Mouse (Mus musculus) left cerebral cortex, adult 18-20 months (tissue): ENCODE measurements around the gene Cdc5l. TPM values are rescaled to one million over a fixed set of nuclear protein-coding genes. Genes with fewer than 3 reads are reported as not detected.
"Not testable (repeated sequence)": the region's sequence is repeated elsewhere in the genome, so short reads cannot be mapped to it uniquely, and the experiment has no call there.

Experiments
- DNase-seq, 2 experiments: peaks; one replicate each; pipeline ENCODE4 v3.0.0; 2021 to 2022; ENCODE audit warnings: low spot score in 2 of 2, mixed read lengths in 1 of 2
- total RNA-seq, 2 experiments: library from RNA; stranded (reverse); gene quantifications; 2 replicates each; pipeline ENCODE4 v1.2.3; 2021

Gene Cdc5l
- total RNA-seq, 2 experiments from 2014 or later = 60.8 to 61.4 TPM

DNA sequence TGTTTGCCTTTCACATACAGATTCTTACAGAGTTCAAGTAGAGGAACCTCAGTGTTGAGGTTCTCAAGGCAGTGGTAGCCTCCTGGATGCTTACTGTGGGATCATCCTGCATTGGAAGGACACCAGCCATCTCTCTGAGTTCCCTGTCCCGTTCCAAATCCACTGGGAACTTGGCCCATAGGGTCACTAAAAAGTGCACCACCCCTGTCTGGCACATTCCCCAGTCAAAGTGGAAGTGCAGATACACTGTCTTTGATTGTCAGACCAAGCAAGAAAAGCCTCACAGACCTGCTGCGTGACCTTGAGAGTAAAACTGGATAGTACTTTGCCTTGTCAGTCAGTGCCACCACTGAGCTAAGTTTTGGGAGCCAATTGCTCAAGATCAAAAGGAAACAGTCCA is 13.5 kb upstream of the Cdc5l start:
- DNase-seq = no peak

DNA sequence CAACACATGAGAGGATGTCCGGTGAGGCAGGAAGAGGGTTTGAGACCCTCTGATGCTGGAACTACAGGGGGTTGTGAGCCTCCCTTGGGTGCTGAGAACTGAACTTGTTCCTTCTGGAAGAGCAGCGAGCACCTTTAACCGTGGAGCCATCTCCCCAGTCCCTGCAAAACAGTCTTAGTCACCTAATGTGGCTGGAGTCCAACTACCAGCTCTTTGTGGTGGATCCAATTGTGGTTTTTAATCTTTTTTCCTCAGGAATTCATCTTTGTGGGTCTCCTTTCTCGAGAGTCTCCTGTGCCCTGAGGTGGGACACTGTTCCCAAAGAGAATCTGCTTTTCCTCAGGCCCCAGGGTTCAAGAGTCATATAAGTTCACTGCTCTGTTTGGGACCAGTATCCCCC is 12.4 kb upstream of the Cdc5l start:
- no peak for DNase-seq

GRCm38 (mm10) chr17:45434262-45434590 is 689 bp upstream of the Cdc5l start:
- no peak for DNase-seq

DNA sequence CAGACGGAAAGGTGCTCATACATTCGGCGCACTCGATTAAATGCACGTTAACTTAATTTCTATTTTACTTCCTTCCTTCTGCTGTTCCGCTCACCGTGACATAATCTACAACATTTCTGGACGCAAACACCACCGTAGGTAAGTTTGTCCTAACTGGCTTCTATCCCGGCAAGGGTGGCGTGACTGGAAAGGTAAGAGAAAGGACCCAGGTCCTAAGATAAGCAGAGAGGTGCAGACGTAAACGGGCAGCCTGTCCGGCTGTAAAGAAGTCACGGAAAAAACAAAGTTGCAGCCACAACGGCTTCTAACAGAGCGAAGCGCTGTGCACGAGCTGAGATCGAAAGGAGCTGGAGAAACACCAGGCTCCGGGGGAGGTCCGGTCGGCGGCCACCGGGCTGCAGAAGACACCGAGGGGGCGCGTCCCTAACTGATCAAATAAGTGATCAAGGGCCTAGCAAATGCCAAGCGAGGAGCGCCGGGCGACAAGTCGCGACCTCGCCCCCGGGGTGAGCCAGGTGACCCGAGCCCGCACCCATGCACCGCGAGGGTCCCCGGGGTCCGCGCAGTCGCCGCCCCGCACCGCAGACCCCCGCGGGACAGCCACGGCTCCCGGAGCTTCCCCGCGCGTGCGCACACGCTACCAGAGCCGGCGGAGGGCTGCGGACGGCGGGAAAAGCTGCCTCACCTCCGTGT is 685 bp downstream of the Cdc5l start:
- no peak for DNase-seq

GRCm38 (mm10) chr17:45432007-45432406 is 1.5 kb downstream of the Cdc5l start:
- DNase-seq = no peak

- DNase-seq = no peak
Observed at GRCm38 (mm10) chr17:45417387-45417786, 16.1 kb downstream of the Cdc5l start.

DNA sequence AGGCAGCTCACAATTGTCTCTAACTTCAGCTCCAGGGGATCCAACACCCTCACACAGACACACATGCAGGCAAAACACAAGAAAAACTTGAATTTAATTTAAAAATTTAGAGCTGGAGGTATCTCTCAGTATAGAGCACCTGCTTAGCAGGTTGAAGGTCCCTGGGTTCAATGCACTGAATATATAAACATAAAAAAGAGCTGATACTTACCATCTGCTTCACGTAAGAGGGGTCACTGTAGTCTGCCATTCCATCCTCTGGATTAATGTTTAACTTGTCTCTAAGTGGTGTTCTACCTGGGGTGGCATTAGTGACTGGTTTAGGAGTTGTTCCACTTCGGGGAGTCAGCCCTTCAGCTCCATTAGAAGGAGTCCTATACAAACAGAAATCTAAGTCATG is 21.9 kb downstream of the Cdc5l start:
- not testable (repeated sequence) for DNase-seq

- peak in 1 of 2 experiments; percentile 25 for DNase-seq
Observed at GRCm38 (mm10) chr17:45408719-45409118, 24.8 kb downstream of the Cdc5l start.

DNA sequence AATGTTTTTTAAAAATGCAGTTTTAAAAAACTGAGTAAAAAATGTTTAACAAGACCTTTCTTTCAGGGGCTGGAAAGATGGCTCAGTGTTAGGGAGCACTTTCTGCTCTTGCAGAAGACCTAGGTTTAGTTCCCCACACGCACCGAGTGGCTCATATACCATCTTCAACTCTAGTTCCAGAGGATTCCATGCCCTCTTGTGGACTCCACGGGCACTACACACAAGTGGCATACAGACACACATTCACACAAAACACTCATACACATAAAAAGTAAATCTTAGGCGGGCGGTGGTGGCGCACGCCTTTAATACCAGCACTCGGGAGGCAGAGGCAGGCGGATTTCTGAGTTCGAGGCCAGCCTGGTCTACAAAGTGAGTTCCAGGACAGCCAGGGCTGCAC is 27.3 kb downstream of the Cdc5l start:
- no peak for DNase-seq

DNA sequence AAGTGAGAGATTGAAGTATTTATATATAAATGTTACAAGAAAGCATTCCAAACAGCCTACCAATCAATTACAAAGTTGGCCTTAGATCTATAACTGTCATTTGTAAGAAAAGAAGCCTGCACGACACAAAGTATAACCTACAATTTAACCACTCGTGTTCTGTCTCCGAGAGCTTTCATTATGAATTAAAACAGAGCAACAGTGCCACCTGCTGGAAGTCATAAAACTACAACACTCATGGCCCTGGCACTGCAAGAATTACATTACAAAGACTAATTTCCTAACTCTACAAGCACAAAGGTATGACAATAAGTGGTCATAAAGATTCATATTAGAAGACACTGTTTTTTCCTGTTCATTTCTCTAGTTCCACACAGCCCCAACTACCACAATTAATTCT is 30.3 kb downstream of the Cdc5l start:
- DNase-seq = peak; percentile 55 to 74

GRCm38 (mm10) chr17:45402601-45403000 is 30.9 kb downstream of the Cdc5l start:
- DNase-seq = no peak

DNA sequence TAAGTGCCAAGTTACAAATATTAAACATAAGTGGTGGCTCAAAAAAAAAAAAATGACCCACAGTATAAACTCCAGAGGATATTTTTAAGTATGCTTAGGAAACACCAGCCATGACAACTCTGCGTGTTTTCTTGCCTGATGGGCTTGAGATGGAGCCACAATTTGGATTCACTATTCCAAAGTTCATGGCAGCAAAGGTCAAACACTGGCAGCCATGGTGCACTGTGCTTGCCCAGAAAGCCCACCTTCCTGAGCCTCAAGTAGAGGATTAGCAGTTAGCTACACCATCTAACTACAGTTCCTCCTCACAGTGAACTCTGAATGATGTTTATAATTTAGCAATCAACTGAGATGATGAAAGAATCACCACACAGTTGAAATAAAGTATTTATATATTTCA is 31.4 kb downstream of the Cdc5l start:
- DNase-seq = no peak

- no peak for DNase-seq
Observed at GRCm38 (mm10) chr17:45401126-45401905, 32.2 kb downstream of the Cdc5l start.

- DNase-seq = no peak
Observed at GRCm38 (mm10) chr17:45398021-45398420, 35.5 kb downstream of the Cdc5l start.

DNA sequence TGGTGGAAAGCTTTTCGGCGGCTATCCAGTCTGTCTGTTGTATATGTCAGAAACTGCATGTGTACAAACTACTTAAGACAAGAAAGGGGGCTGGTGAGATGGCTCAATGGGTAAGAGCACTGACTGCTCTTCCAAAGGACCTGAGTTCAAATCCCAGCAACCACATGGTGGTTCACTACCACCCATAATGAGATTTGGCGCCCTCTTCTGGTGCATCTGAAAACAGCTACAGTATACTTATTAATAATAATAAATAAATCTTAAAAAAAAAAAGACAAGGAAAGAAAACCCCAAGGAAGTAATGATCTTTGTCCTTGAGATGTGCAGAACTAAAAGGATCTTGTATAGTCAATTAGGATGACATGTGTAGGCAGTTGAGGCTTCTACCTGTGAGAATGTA is 36.0 kb downstream of the Cdc5l start:
- DNase-seq = no peak

DNA sequence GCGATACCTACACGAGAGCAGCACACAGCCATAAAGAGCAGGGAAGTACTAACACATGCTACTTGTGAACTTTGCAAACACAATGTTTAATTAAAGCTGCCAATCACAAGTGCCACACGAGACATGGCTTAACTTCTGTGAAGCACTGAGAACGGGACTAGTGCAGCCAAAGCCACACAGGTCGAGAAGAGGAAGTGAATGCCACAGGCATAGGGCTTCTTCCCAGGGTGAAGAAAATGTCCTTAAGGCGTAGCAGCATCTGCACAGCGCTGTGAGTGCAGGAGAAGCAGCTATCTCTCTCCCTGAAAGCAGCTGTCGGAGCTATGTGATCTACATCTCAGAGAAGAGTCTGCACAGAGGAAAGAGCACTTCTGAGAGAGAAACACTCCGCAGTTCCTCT is 38.9 kb downstream of the Cdc5l start:
- no peak for DNase-seq

GRCm38 (mm10) chr17:45393765-45394164 is 39.8 kb downstream of the Cdc5l start:
- no peak for DNase-seq

GRCm38 (mm10) chr17:45389896-45390295 is 43.6 kb downstream of the Cdc5l start:
- no peak for DNase-seq

DNA sequence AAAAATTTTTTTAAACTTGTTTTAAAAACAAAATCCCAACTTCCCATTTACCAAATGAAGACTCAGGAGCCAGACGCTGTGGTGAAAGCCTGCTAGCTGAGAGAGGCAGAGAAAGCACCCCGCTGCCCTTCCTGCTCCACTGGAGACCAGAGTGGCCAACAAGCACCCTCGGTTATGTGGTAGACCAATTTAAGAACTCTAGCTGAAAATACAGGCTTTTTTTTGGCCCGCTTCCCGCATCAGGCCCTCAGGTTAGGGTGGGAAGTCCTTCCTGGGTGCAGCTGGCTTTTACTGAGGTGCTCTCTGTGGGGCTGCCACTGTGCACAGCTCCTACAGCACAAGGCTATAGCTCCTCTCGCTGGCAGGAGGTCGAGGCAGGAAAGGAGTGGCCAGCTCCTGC is 46.6 kb downstream of the Cdc5l start:
- no peak for DNase-seq

- DNase-seq = no peak
Observed at GRCm38 (mm10) chr17:45383305-45383704, 50.2 kb downstream of the Cdc5l start.

- no peak for DNase-seq
Observed at GRCm38 (mm10) chr17:45379271-45379784, 54.2 kb downstream of the Cdc5l start.

GRCm38 (mm10) chr17:45377323-45377722 is 56.2 kb downstream of the Cdc5l start:
- no peak for DNase-seq
